Mouse (Mus musculus) liver (tissue): Measurements from ENCODE around the gene Nav2.

Experiments
- DNase-seq: peaks from one replicate; pipeline ENCODE4 v3.0.0-alpha.2; 2020; ENCODE audit warnings: mixed read lengths

The Nav2 gene

DNA sequence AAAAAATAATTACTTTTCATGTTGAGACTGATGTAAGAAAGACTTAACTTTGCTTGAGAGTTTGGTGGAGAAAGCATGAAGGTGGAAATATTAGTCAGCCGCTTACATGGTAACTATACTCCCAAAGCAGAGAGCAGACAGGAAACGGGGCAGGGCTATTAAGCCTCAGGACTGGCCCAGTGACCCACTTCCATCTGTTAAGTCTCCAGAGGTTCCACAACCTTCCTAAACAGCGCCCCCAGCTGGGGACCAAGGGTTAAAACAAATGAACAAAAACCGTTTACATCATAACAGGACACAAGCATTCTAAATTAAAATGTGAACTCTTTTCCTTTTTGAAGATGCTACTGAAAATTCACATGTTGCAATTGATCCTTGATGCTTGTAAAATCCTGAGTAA is 29.7 kb downstream of the Nav2 start:
- DNase-seq, result peak; percentile 48

GRCm38 (mm10) chr7:48948381-48949108 is 40.0 kb downstream of the Nav2 start:
- DNase-seq, result no peak

DNA sequence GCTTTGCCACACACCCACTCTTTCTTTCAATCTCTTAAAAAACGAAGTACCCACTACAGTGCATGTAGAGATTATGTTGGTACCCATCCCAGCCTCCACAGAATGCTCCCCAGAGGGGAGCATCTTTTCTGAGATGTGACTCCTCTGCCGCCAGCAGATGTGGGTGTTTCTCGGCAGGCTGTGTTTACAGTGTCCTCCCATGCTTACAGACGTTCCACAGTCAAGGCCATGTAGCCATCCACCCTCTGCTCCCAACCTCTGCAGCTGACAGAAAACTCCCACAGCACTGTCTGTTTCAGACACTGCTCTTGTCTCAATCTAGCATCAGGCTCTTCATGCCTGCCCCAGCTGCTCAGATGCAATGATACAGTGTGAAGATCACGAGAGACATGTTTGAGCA is 46.0 kb downstream of the Nav2 start:
- no peak for DNase-seq

DNA sequence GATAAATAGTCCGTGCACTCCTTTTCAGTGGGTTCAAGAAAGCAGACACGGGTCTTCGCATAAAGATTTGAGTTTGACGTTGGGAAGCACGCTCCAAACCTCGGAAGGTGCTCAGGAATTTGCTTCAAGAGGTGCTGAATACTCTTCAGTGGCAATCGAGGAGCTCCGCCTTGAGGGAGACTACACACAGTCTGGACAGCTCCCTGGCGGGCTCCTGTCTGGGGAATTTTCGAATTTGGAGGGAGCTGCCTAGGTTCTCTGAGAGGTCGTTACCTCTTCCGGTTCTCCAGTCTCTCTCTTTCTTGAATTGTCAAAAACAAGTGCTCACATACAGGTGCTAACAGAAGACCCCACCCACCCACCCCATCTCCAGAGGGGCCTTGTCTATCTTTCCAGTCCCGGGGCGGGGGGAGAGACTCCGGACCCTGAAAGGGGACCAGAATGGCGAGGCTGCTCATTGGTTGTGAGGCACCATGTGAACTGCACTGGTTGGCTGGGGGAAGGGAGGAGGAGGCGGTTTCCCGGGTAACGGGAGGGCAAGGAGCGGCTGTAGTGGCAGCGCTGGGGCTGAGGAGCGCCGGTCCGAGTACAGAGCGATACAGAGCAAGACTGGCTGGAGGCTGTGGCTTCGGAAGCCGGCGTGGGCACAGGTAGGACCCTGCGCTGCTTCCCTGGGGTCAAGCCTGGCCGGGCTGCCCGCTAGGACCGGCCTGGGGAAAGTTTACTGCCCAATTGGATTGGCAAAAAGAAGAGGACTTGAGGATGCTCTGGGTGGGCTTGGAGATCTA is 50.2 kb downstream of the Nav2 start:
- DNase-seq, result peak; percentile 53

GRCm38 (mm10) chr7:48959316-48959661 is 50.8 kb downstream of the Nav2 start:
- no peak for DNase-seq

DNA sequence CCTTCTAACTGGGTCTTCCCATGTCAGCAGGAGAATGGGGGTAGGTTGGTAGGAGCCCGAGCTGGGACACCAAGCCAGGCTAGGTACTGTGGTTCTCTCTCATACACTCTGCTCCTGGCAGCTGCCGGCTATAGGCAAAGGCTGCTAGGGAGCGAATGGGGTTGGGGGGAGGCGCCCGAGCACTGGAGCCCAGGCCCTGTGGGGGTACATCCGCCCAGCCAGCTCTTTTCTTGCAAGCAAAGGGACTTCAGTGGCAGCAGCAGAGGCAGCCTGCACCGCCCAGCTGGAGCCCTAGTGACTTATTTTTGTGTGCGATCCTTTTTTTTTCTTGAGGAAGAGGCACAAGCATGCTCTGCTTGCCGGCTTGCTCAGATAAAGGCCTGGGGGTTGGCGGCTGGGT is 51.6 kb downstream of the Nav2 start:
- DNase-seq, result no peak

DNA sequence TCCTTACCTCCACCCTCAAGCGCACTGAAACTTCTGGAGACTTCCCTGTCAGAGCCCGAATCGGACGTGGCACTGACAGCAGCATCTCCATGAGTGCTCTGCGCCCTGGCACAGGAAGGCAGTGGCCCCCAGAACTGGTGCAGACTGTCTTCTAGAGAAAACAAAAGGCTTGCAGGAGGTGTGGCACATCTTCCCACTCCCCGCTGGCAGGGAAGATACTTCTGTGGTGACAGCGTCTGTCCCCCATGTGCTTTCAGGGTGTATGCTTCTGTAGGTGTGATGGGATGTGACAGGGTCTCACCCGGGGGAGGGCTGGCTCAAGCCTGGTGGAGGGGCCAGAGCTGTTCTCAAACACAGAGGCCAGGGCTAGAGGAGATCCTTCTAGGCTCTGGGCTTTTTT is 53.0 kb downstream of the Nav2 start:
- DNase-seq, result no peak

- DNase-seq, result no peak
Measured at GRCm38 (mm10) chr7:48961935-48962334, 53.4 kb downstream of the Nav2 start.

DNA sequence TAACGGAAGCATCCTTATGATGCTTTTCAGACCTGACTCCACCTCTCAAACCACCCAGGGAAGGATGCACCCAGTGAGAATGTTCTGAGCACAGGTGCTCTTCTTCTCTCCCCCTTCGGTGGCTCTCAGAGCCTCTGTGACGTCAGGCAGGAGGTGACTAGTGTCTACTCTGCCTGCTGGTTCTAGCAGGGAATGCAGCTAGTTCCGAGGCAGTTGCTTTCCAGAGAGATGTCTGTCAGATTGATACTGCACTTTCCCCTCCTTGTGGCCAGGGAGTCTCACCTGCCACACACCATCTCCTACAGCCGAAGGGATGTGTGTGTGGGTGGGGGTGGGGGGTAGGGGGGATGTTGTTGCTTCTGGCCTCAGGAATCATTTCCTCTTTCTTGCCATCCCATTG is 54.6 kb downstream of the Nav2 start:
- no peak for DNase-seq

DNA sequence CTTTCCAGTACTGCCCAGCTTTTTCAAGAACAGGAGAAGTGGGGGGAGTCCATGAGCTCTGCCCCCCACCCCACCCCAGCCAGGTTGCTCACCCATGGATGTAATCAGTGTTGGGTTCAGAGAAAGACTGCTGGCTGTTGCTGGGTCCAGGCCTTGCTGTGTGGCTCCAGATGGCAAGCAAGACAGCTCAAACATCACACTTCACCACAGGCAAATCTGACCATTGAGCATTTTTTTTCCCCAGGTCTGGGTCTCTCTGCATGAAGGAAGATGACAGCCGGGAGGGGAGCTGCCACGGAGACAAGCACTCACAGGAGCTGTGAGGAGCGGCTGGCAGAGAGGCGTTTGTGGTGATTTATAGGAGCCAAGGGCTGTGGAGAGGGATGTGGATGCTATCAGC is 55.0 kb downstream of the Nav2 start:
- no peak for DNase-seq

- no peak for DNase-seq
Measured at GRCm38 (mm10) chr7:48965796-48966512, 57.4 kb downstream of the Nav2 start.

- DNase-seq, result no peak
Measured at GRCm38 (mm10) chr7:48981013-48981412, 72.5 kb downstream of the Nav2 start.

DNA sequence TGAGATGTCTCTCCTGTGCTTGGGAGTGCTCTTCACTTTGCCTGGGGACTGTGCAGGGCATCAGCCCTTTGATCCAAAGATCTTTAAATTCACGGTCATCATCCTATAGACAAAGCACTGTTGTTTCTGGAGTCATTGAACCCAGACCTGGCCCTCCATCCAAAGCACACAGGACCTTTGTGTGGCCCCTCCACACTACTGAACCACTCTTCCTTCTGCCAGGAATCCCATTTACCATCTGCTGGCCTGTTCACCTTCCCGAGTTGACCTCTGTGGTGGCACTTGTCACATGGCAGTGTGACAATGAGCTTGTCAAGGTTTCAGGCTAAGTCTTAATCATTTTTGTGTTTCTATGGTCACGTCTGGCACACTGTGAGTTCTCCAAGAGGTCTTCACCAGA is 73.3 kb downstream of the Nav2 start:
- no peak for DNase-seq

DNA sequence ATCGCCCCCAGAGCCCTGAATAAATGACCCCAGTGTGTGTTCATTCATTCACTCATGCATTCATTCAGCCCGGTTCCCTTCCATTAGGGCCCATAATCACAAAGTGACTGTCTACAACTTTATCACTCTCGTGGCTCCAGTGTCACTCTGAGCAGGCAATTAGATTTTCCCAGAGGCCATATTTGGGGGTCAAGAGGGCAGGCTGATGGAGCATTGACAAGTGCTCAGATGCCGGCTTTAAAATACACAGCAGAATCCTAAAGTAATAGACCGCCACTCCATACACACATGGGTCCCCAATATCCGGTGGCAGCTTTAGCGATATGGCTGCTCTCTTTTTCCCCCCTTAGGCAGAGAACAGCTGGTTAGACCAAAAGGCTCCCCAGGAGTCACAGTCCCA is 74.1 kb downstream of the Nav2 start:
- no peak for DNase-seq

DNA sequence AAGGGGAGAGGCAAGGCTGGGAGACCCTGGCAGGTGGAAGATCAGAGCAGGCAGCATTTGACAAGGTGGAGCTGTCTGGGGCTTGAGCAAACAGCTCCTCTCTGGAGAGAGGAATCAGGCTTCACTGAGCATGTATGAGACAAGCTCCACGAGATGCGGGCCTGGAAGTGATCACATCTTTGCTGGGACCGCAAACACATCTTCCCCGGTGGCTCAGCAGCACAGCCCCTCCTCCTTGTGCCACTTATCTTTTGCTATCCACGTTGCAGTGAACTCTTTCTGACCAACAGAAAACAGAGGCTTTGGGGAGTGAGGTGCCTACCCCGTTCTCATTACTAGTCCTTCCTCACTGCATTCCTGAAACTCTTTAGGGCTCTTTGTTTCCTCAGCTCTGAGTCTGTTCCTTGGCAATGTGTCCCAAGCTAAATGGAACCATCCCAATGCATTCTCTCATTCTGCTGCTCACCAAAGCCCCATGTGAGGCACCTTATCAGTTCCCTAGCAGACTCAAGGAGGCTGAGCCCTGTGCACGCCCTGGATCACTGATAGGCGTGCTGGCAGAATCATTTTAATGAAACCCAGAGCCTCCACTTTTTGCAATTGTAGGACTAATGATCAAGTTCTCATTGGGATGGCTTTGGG is 83.5 kb downstream of the Nav2 start:
- DNase-seq, result peak; percentile 86

DNA sequence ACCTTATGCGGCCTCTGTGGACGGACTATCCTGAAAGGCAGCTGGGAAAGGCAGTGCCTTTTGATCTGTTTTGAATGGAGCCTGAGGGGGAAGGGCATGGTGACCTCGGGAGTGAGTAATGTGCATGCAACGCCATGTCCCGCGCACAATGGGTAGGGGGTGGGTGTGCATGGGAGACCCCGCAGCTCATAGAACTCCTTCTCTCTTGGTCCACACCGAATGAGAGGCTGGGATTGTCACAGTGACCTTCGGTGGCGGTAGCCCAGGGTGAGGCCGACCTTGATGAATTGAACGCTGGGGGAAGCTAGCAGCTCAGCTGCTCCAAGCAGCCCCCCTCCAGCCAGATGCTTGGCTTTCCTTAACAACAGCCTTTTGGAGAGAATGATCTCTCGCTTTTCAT is 86.7 kb downstream of the Nav2 start:
- no peak for DNase-seq

GRCm38 (mm10) chr7:48995701-48996100 is 87.2 kb downstream of the Nav2 start:
- DNase-seq, result no peak

DNA sequence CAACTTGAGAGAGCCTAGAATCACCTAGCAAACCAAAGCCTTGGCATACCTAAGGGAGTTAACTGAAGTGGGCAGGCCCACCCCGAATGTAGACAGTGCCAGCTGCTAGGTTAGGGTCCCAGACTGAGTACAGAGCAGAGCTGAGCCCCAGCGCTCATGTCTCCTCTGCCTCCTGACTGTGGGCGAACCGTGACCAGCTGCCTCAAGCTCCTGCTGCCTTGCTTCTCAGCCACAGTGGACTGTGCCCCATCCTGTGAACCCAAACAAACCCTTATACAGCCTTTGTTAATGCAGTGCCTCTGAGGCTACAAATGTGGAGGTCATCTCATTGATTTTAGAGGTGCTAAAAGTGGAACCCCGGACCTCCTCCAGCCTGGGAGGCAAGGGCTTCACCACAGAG is 88.3 kb downstream of the Nav2 start:
- DNase-seq, result no peak

DNA sequence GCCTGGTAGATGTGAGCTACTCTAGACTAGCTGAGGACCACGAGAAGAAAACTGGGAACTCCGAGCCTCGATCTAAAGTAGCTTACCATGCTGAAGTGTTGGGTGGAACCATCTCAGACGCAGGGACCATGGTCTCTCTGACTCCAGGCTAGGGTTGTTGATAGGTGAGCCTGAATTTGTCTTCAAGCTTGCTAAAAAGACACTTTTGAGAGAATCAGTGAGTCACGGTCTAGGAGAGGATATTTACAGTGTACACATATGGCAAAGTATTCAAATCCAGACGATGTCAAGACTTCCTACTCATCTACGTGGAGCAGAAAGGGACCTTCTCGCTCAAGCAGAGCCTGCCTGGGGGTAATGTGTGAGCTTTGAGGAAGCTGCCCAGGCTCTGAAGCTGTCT is 89.6 kb downstream of the Nav2 start:
- no peak for DNase-seq

DNA sequence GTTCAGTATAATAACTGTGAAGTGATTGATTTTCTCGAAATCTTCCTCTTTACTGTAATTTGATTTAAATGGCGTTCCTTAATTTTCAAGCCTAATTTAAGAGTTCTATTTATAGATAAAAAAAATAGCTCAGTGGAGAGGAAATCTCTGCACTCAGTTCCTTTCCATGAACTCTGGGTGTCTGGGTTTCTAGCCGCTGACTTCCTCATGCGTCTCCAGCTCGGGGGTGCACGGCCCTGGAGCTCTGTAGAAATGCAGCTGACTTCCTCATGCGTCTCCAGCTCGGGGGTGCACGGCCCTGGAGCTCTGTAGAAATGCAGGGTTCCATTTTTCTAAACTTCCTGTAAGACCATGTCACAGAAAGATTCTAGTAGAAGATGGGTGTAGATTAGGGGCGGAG is 90.1 kb downstream of the Nav2 start:
- peak; percentile 25 for DNase-seq

GRCm38 (mm10) chr7:49000816-49001215 is 92.3 kb downstream of the Nav2 start:
- no peak for DNase-seq

DNA sequence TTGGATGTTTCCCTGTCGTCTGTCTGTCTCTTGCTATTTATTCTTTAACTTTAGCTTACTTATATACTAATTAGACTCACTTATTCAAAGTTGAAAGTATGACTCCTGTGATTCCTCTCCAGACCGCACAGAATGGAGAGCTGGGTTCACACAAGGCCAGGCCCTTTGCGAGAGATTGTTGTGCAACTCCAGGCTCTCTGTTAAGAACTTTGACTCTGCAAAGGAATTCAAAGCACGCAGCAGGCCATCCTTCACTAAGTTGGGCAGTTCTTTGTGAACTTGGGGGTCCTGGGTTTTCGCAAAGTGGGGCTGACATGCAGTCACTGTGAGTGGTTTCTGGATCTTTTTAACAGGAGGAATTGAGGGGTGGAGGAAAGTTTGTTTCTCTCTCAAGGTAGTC is 95.9 kb downstream of the Nav2 start:
- no peak for DNase-seq

GRCm38 (mm10) chr7:49006886-49007285 is 98.4 kb downstream of the Nav2 start:
- DNase-seq, result no peak

- no peak for DNase-seq
Measured at GRCm38 (mm10) chr7:49010739-49011138, 102.2 kb downstream of the Nav2 start.
